Mouse (Mus musculus) ovary, postnatal 36 days (tissue): Measurements from ENCODE around the gene Prdx5.
"Not testable (repeated sequence)": the region's sequence is repeated elsewhere in the genome, so short reads cannot be mapped to it uniquely, and the experiment has no call there.

Experiments used
- DNase-seq: peaks from one replicate; pipeline ENCODE4 v3.0.0; 2022; ENCODE audit warnings: low spot score, mixed read lengths

The Prdx5 gene

GRCm38 (mm10) chr19:6919431-6919830 lies 9.5 kb upstream of the Prdx5 start:
- no peak for DNase-seq

- no peak for DNase-seq
Observed at GRCm38 (mm10) chr19:6918321-6918720, 8.4 kb upstream of the Prdx5 start.

- no peak for DNase-seq
Observed at GRCm38 (mm10) chr19:6916496-6916895, 6.6 kb upstream of the Prdx5 start.

GRCm38 (mm10) chr19:6915276-6915675 lies 5.4 kb upstream of the Prdx5 start:
- no peak for DNase-seq

- DNase-seq: no peak
Observed at GRCm38 (mm10) chr19:6914540-6914939, 4.6 kb upstream of the Prdx5 start.

- DNase-seq: no peak
Observed at GRCm38 (mm10) chr19:6913991-6914390, 4.1 kb upstream of the Prdx5 start.

GRCm38 (mm10) chr19:6913036-6913435 lies 3.1 kb upstream of the Prdx5 start:
- no peak for DNase-seq

- no peak for DNase-seq
Observed at GRCm38 (mm10) chr19:6912205-6912970, 2.5 kb upstream of the Prdx5 start.

- DNase-seq: no peak
Observed at GRCm38 (mm10) chr19:6911101-6912074, 1.5 kb upstream of the Prdx5 start.

- peak; percentile 52 for DNase-seq
Observed at GRCm38 (mm10) chr19:6910306-6910705, 400 bp upstream of the Prdx5 start.

- DNase-seq: no peak
Observed at GRCm38 (mm10) chr19:6909021-6909420, 885 bp downstream of the Prdx5 start.

GRCm38 (mm10) chr19:6907811-6908540 lies 1.9 kb downstream of the Prdx5 start:
- DNase-seq: no peak

- DNase-seq: no peak
Observed at GRCm38 (mm10) chr19:6907094-6907493, 2.8 kb downstream of the Prdx5 start.

- no peak for DNase-seq
Observed at GRCm38 (mm10) chr19:6906199-6906598, 3.7 kb downstream of the Prdx5 start.

GRCm38 (mm10) chr19:6905498-6906159 lies 4.3 kb downstream of the Prdx5 start:
- DNase-seq: no peak

GRCm38 (mm10) chr19:6904846-6905245 lies 5.1 kb downstream of the Prdx5 start:
- no peak for DNase-seq

- no peak for DNase-seq
Observed at GRCm38 (mm10) chr19:6903031-6903430, 6.9 kb downstream of the Prdx5 start.

GRCm38 (mm10) chr19:6899641-6900040 lies 10.3 kb downstream of the Prdx5 start:
- no peak for DNase-seq

GRCm38 (mm10) chr19:6895608-6896305 lies 14.1 kb downstream of the Prdx5 start:
- DNase-seq: not testable (repeated sequence)

GRCm38 (mm10) chr19:6893731-6894451 lies 16.0 kb downstream of the Prdx5 start:
- DNase-seq: no peak
